Mouse (Mus musculus): ENCODE results near the gene Tmc7. TPM values are rescaled to one million over a fixed set of nuclear protein-coding genes. Genes with fewer than 3 reads are reported as not detected.

Gene Tmc7
- total and polyA plus RNA-seq, 3 experiments = not detected

DNA sequence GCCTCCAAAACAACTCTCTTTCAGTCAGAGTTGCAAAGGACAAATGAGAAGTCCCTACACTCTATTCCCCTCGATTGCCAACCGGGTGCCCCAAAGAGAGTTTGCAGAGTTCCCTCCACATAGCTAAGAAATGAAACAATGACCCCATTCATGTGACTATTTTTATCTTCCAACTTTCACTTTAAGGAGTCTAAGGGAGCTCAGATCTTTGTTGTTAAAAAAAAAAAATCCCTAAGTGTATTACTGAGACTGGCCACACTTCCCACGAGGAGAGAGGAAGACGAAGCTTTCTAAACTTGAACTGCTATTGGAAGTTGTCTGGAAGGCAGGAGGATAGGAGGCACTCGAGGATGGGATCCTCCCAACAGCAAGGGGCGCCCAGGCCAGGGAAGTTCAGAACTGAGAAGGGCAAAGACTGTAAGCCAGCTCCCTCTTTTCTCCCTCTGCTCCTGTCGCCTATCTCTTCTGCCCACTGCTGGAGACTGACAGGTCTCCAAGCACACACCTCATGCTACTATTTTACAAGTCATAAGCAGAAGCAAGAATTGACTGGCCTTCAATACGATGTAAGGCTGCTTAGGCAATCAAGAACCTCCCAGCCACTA, 96.4 kb downstream of the Tmc7 start:
- no peak for DNase-seq (ENCODE audit: low read depth, low spot score)
- Histone ChIP-seq H3K27ac (ENCODE audit: control insufficient read depth, low read depth, low read length) (no peak overlapping the region), H3K9ac (ENCODE audit: control insufficient read depth, low read depth, low read length, poor library complexity, severe bottlenecking) (no peak overlapping the region), H3K36me3 (ENCODE audit: control insufficient read depth in 1 of 2, insufficient read depth in 2 of 2, low read length in 2 of 2) (peaks cover 0 to 13% of the 10 kb centered on the region in 2 experiments; a peak in 1 of 4 replicates), H3K4me3 (ENCODE audit: control insufficient read depth in 1 of 2, insufficient read depth in 1 of 2, low read depth in 2 of 2, low read length in 2 of 2) (no peak overlapping the region), H3K9me3 (replicated peaks; ENCODE audit: insufficient read depth, low read length) (no peaks in the 10 kb centered on the region), H3K27me3 (ENCODE audit: control insufficient read depth in 1 of 2, insufficient read depth in 2 of 2, low read length in 2 of 2) (no peaks in the 10 kb centered on the region), H3K4me1 (ENCODE audit: control insufficient read depth in 1 of 2, insufficient read depth in 2 of 2, low read length in 2 of 2) (peaks cover 0 to 10% of the 10 kb centered on the region in 2 experiments), H3K79me2 (ENCODE audit: control insufficient read depth, insufficient read depth, low read length, poor library complexity) (peaks cover 27% of the 10 kb centered on the region)
- TF ChIP-seq RCOR1 (IDR thresholded peaks at IDR 0.05; ENCODE audit: low read depth, low read length) (no peak), ZNF384 (IDR thresholded peaks at IDR 0.05; ENCODE audit: low read depth, low read length) (no peak), E2F4 (IDR thresholded peaks at IDR 0.05; ENCODE audit: borderline replicate concordance, low read depth, low read length) (no peak), TBP (IDR thresholded peaks at IDR 0.05; ENCODE audit: low read depth, low read length) (no peak), POLR2AphosphoS2 (IDR thresholded peaks at IDR 0.05; ENCODE audit: low read length) (no peak), ZC3H11A (IDR thresholded peaks at IDR 0.05; ENCODE audit: low read depth, low read length) (no peak), GATA1 (IDR thresholded peaks at IDR 0.05; ENCODE audit: low read depth, low read length) (no peak), ZKSCAN1 (IDR thresholded peaks at IDR 0.05; ENCODE audit: low read depth, low read length) (no peak), MEF2A (IDR thresholded peaks at IDR 0.05; ENCODE audit: extremely low read depth, insufficient replicate concordance, low read depth, low read length, poor library complexity, severe bottlenecking) (no peak), SMC3 (IDR thresholded peaks at IDR 0.05; ENCODE audit: low read depth, low read length) (no peak), MYC (IDR thresholded peaks at IDR 0.05; ENCODE audit: low read depth, low read length) (no peak)

DNA sequence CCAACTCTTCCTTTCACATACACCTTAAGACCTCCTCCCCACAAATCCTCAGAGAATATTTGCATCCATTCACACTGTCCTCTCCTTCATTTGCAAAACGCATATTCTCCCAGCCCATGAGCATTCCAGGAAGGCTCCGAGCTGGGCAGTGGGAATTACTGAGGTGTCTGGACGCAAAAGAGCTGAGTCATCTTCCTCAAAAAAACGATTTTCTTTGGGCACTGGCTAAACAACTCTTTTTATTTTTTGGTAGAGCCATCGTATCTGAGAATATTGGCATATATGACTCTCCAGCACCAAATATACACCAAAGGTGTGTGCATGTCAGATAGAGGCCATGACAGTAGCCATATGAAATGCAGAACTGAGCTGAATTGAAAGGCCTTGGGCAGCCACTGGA, 97.6 kb downstream of the Tmc7 start:
- no peaks in the 10 kb centered on the region for H3K27me3 ChIP-seq (ENCODE audit: control insufficient read depth in 1 of 2, insufficient read depth in 2 of 2, low read length in 2 of 2)
- peaks cover 0 to 5% of the 10 kb centered on the region in 2 experiments for H3K4me1 ChIP-seq (ENCODE audit: control insufficient read depth in 1 of 2, insufficient read depth in 2 of 2, low read length in 2 of 2)
- no peak for DNase-seq (ENCODE audit: low read depth, low spot score)
- peaks cover 27% of the 10 kb centered on the region for H3K79me2 ChIP-seq (ENCODE audit: control insufficient read depth, insufficient read depth, low read length, poor library complexity)
- no peak overlapping the region for H3K27ac ChIP-seq (ENCODE audit: control insufficient read depth, low read depth, low read length)
- peaks cover 0 to 13% of the 10 kb centered on the region in 2 experiments; a peak in 1 of 4 replicates for H3K36me3 ChIP-seq (ENCODE audit: control insufficient read depth in 1 of 2, insufficient read depth in 2 of 2, low read length in 2 of 2)
- H3K9me3 ChIP-seq (replicated peaks; ENCODE audit: insufficient read depth, low read length) = no peaks in the 10 kb centered on the region
- H3K9ac ChIP-seq (ENCODE audit: control insufficient read depth, low read depth, low read length, poor library complexity, severe bottlenecking) = no peak overlapping the region
- TF ChIP-seq SIN3A (IDR thresholded peaks at IDR 0.05; ENCODE audit: low read length) = no peak
- TF ChIP-seq ZMIZ1 (IDR thresholded peaks at IDR 0.05; ENCODE audit: low read depth, low read length) = no peak
- no peak for TF ChIP-seq GATA1 (IDR thresholded peaks at IDR 0.05; ENCODE audit: low read depth, low read length)
- TF ChIP-seq ZNF384 (IDR thresholded peaks at IDR 0.05; ENCODE audit: low read depth, low read length) = peak; percentile 46; the same call in 1 of the 2 replicates
- peak; percentile 51; the same call in 1 of the 2 replicates for TF ChIP-seq GABPA (IDR thresholded peaks at IDR 0.05; ENCODE audit: low read depth, low read length)
- no peak overlapping the region for H3K4me3 ChIP-seq (ENCODE audit: control insufficient read depth in 1 of 2, insufficient read depth in 1 of 2, low read depth in 2 of 2, low read length in 2 of 2)

Other genes starting within 250 kb of the Tmc7 start
- gene Syt17, start 136.5 kb downstream of the Tmc7 start, total RNA-seq (2012; rRNA removed) = not detected in 2 replicates
- gene Syt17, start 136.5 kb downstream of the Tmc7 start, polyA plus RNA-seq (2012; ENCODE audit: insufficient read depth in 1 of 2, insufficient read length in 2 of 2, low read depth in 1 of 2, low replicate concordance in 2 of 2, missing spikeins in 1 of 2) = not detected
- gene Itpripl2, start 92.8 kb downstream of the Tmc7 start, total RNA-seq (2012; rRNA removed) = 3.3 and 4.3 TPM in 2 replicates
- 1 to 10 TPM in 1 of 2 experiments, not detected in 1; 4.8 TPM for gene Itpripl2, start 92.8 kb downstream of the Tmc7 start, polyA plus RNA-seq (2012; ENCODE audit: insufficient read depth in 1 of 2, insufficient read length in 2 of 2, low read depth in 1 of 2, low replicate concordance in 2 of 2, missing spikeins in 1 of 2)
- gene Coq7, start 51.4 kb downstream of the Tmc7 start, total RNA-seq (2012; rRNA removed) = 64.9 and 66.2 TPM in 2 replicates
- gene Coq7, start 51.4 kb downstream of the Tmc7 start, polyA plus RNA-seq (2012; ENCODE audit: insufficient read depth in 1 of 2, insufficient read length in 2 of 2, low read depth in 1 of 2, low replicate concordance in 2 of 2, missing spikeins in 1 of 2) = 10 to 100 TPM in 1 of 2 experiments, not detected in 1; 59.5 TPM
- not detected in 2 replicates for gene Tmc5, start 12.6 kb upstream of the Tmc7 start, total RNA-seq (2012; rRNA removed)
- gene Tmc5, start 12.6 kb upstream of the Tmc7 start, polyA plus RNA-seq (2012; ENCODE audit: insufficient read depth in 1 of 2, insufficient read length in 2 of 2, low read depth in 1 of 2, low replicate concordance in 2 of 2, missing spikeins in 1 of 2) = not detected
- 38.1 and 38.6 TPM in 2 replicates for gene Gde1, start 121.0 kb upstream of the Tmc7 start, total RNA-seq (2012; rRNA removed)
- gene Gde1, start 121.0 kb upstream of the Tmc7 start, polyA plus RNA-seq (2012; ENCODE audit: insufficient read depth in 1 of 2, insufficient read length in 2 of 2, low read depth in 1 of 2, low replicate concordance in 2 of 2, missing spikeins in 1 of 2) = 10 to 100 TPM in 1 of 2 experiments, not detected in 1; 39.8 TPM
- gene Ccp110, start 127.8 kb upstream of the Tmc7 start, total RNA-seq (2012; rRNA removed) = 8.9 and 10.4 TPM in 2 replicates
- gene Ccp110, start 127.8 kb upstream of the Tmc7 start, polyA plus RNA-seq (2012; ENCODE audit: insufficient read depth in 1 of 2, insufficient read length in 2 of 2, low read depth in 1 of 2, low replicate concordance in 2 of 2, missing spikeins in 1 of 2) = 10 to 100 TPM in 1 of 2 experiments, not detected in 1; 12.3 TPM
- gene Vps35l, start 155.5 kb upstream of the Tmc7 start, total RNA-seq (2012; rRNA removed) = 32.7 and 37.6 TPM in 2 replicates
- 10 to 100 TPM in 1 of 2 experiments, not detected in 1; 87.4 TPM for gene Vps35l, start 155.5 kb upstream of the Tmc7 start, polyA plus RNA-seq (2012; ENCODE audit: insufficient read depth in 1 of 2, insufficient read length in 2 of 2, low read depth in 1 of 2, low replicate concordance in 2 of 2, missing spikeins in 1 of 2)

Measured in MEL (cell line).